Mouse (Mus musculus) spleen, postnatal 14 days (tissue): Measurements from ENCODE around the gene Hdgf.

Experiments
- DNase-seq, 2 experiments: peaks; one replicate each; pipeline ENCODE4 v3.0.0; 2021 to 2022; ENCODE audit warnings: low spot score in 2 of 2

Gene Hdgf

DNA sequence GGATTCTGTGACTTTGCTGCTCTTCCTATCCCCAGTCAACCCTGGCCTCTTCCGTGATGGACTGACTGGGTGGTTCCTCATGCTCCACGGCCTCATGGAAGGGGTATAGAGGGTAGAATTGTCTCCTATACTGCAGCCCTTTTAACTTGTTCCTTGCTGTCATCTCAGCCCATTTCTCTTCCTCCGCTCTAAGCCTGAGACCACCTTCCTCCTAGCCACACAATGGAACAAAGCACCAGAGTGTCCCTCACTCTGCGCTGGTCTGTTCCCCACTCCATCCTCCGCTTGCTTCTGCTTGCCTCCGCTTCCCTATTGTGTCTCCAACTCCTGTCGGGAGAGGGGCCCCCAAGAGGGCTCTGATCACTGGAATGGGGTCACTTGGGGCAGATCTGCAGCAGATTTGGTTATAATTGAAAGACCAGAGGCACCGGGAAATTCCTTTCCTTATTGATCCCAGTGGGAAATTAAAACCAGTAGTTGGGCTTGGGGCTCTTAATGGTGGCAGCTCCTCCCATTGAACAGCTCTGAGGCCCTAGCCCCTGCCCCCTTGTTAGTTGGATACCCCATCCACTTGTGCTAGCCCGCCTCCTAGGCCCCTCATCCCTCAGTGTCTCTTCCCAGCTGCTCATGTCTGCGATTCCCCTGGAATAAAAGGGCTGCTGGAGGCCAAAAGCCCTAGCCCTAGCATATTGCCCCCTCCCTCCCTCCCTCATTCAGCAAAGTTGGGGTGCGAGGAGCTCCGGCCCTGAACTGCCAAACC, 39.8 kb downstream of the Hdgf start:
- no peak for DNase-seq

DNA sequence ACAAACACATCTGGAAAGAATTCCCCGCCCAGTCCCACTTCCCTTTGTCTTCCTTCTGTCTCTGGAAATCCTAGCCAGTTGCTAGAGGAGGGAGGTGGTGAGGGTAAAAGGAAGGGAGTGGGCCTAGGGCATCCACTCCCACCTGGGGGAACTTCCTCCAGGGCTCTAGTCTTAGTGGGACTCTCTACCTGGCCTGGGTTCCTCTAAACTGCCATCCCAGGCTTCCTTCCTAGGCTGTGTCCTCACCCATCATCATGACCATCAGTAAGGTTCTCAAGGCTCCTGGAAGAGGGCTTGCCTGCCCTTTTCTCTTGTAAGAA, 40.4 kb downstream of the Hdgf start:
- no peak for DNase-seq

DNA sequence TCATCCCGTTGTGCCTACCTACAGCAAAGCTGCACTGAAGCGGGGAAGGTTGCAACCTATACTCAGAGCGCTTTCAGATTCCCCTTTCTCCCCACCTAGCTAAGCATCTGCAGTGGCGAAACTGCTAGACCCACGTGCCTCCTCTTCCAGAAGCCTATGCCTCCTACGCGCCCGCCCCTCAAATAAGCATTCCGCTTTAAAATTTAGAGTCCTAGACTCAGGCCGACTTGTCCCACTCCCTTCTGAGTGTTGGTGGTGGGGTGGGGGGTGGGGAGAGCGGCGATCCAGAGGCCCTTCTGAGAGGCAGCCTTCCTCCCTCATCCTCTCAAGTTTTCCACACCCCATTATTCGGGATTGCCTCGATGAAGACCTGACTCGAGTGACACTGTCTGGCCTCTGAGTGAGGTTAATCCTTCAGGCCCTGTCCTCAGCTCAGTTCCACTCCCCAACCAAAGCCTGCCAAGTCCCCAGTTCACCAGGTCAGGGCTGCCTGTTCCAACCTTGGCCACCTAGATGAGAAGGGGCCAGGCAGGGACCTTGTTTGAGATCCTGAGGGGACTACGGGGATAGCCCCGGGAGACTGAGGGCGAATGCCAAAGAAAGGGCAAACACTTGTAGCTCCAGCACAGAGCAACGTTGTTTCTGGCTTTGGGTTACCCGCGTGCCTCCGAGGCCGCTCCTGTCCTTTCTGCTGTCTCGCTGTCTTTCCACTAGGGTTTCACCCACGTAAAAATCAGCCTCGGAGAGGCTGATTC, 41.1 kb downstream of the Hdgf start:
- DNase-seq: no peak

DNA sequence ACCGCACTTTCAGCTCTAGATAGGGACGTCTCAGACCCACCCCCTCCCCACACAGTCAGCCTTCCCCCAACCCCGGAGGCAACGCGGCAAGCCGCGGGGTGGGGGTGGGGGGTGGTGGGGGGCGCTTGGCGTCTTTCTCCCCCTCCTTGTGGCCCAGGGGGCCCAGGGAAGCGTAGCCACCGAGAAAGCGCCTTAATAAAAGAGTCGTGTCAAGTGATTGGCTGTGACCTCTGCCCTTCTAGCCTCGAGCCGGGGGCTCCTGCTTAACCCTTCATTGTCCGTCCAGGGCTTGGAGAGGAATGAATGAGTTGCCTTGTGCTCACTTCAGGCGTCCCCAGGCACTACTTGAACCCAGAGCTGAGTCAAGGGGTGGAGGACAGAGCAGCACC, 41.7 kb downstream of the Hdgf start:
- no peak for DNase-seq

DNA sequence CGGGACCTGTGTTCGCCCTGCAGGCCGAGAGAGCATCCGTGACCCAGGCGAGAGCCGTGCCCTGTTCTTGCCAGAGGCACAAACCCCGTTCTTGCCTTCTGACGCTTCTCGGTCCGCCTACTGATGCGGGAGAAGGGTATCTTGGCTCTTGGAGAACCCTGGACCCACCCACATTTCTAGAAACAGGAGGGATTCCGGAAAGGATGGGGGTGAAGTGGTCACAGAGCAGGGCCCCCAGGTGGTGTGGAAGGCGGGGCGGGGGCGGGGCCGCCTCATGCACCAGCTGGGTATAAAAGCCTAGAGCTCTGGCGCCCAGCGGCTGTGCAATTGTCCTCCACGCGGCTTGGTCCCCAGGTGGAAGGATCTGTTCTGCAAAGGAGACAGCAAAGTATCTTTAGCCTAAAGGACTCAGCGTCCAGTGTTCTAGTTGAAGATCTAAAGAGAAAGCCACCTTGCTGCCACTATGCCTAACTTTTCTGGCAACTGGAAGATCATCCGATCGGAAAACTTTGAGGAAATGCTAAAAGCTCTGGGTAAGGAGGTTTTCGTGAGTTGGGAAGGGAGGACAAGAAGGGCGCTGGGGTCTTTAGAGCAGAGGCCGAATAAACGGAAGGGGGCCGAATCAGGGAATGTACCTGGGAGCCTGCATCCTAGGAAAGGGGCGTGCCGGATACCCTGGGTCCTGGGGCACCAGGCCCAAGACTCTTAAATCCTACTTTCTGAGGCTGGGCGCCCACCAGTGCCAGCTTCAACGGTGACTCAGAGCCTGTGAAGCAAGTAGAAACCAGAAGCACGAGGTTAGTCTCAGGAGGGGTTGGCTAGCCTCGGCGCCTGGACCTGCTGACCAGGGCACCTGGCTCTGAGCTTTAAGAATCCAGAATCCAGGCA, 42.5 kb downstream of the Hdgf start, which contains the start of gene Crabp2:
Gene Crabp2 (plus strand): TSS at position 289 of the 888 bp plus-strand sequence.
- no peak for DNase-seq

DNA sequence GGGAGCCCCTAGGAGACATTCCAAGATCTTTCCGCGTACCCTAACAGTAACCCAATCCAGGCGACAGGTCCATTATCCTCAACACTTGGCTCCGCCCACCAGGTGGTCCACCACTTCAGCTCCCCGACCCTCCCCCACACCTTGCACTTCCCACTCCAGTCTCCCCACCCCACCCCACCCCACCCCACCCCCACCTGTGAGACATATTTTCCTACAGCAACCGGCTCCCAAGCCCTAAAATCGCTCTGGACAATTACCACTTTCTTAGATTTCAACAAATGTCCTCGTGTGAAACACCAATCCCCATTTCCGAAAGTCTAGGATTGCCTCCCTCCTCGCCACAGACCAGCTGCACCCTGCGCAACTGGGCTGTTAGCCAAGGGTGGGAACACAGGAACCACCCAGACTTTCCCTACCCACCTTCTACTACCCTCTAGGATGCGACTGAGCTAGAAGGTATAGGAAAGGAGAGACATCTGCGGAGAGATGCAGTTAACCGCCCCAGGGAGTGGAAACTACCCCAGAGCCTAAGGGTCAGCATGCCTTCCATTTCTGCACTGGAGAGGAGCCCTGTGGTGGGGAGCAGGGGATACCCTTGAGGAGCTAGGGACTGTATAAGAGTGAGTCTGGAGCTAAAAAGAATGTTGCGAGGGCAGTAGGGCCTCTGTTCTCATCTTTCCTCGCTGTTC, 43.3 kb downstream of the Hdgf start:
- DNase-seq: no peak

DNA sequence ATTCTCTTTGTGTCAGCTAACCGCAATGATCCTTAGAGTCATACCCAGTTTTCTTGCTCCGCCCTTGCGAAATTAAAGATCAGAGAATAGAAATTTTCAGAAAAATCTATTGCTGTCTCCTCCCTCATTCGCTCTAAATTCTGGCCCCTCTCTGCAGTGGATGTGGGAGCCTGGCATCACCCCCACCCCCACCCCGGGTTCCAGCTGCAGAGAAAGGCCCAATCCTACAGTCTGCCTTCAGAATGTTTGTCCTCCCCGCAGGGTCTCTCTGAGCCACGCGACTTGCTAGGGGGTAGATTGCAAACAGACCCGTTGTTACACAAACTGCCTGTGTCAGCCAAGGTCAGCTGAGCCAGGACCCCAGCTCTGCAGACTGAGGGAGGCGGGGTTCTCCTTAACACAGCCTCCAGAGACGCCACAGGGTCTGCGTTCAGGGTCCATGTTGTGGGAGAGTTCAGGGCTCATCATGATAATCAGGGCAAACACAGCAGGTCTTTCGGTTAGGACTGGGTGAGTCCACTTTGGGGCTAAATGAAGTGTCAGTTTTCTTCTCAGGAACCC, 43.9 kb downstream of the Hdgf start:
- DNase-seq: no peak

DNA sequence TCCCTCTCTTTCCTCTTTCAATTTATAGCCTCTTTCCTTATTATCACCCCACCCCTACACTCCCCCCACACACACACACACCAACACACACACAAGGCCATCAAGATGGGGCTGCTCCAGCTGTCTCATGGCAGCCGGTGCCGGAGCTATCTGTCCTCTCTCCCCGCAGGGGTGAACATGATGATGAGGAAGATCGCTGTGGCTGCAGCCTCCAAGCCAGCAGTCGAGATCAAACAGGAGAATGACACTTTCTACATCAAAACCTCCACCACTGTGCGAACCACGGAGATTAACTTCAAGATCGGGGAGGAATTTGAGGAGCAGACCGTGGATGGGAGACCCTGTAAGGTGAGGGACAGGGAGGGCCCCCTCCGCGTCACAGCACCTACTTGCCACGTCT, 45.8 kb downstream of the Hdgf start:
- DNase-seq: no peak

DNA sequence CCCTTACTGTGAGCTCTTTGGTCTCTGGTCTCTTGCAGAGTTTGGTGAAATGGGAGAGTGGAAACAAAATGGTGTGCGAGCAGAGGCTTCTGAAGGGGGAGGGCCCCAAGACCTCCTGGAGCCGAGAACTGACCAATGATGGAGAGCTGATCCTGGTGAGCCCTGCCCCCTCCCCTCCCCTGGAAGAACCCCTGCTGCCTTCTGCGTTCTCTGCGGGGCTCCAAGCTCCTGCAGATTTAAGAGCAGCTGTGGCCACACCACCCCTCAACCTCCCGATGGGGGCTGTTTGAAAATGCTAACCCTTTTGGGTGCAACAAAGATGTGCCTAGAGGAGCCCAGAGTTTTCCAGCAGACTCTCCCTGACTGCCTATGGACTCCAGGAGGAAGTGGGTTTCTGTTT, 46.3 kb downstream of the Hdgf start:
- DNase-seq: no peak

DNA sequence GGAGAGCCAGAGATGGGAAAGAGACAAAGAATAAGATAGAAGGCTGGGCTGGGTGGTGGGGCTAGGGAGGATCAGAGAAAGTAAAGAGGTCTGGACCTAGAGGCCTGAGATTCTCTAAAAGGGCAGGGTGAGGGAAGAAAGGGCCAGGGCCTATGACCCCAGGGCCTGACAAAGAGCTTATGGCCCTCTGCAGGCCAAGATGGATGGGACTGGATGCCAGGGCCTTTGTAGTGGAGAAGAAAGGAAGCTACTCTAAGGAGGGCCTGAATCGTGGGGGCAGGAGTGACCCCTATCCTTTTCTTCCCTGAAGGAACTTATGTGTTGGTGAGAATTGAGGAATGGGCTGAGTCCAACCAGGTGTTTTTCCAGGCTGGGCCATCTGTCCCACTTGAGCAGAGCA, 51.9 kb downstream of the Hdgf start:
- no peak for DNase-seq

DNA sequence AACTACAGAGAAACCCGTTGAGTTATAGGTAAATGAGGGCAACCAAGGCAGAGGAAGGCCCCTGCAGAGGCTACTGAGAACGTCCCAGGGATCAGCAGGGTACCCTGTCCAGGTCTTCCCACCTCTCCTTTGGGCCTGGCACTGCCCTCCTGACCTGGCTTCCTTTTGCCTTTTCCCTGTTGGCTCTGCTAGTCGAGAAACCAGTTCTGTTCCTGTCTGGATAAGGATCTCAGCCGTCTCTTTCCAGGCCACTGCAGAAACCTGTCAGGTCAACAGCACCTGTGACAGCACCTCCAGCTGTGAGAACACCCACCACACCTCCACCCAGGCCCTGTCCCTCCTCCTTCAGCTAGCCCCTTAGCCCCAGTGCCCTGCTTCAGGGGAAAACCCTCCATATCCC, 52.4 kb downstream of the Hdgf start:
- DNase-seq: no peak

DNA sequence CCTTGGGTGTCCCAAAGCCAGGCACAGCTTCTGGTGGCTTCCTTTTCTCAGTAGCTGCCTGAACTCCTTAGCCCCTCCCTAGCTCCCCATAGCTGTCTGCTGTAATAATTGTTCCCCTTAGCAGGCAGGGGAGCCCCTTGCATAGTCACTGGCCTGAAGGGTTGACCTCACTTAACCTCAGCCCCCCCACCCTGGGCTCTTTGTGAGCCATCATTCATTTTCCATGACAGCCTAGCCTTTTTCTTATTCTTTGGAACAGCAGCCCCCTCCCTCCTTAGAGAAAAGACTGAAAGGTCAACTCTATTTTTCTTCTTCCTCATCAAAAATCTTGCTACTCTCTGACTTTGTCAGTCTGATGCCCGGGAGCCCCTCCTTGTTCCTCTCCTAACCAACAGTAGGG, 52.8 kb downstream of the Hdgf start:
- DNase-seq: no peak

DNA sequence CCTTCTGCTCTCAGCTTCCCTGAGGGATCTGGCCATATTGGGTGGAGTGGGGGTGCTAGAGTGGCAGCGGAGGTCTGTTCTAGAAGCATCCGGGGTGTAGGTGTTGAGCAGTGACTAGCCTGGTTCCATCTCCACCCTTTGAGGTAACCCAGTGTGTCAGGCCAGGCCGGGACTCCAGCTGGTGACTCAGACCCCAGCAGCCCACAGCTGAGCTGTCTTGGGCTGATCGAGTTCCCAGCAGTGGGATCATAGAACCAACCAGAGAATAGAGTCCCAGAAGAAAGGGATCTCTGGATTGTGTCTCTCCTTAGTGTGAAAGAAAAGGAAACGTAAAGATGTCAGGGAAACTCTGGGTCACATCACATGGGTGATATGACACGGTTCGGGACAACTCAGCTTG, 53.2 kb downstream of the Hdgf start:
- no peak for DNase-seq

DNA sequence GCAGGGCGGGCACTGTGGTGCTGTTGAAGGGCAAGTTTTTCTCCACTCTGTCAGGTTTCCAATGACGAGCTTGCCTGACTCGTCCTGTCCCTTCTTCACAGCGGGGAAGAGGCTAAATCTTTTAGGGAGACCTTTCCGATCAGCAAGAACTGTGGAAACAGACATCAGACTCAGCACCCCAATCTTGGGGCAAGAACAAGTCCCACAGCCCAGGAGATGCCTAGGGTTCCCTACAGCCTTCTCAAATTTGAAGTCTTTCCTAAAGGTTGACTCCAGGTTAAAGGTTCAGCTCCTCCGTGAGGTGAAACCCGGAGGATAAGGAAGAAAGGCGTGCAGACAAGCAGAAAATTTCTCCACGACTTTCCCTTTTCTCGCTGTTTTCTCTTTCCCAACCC, 54.1 kb downstream of the Hdgf start:
- DNase-seq: no peak

DNA sequence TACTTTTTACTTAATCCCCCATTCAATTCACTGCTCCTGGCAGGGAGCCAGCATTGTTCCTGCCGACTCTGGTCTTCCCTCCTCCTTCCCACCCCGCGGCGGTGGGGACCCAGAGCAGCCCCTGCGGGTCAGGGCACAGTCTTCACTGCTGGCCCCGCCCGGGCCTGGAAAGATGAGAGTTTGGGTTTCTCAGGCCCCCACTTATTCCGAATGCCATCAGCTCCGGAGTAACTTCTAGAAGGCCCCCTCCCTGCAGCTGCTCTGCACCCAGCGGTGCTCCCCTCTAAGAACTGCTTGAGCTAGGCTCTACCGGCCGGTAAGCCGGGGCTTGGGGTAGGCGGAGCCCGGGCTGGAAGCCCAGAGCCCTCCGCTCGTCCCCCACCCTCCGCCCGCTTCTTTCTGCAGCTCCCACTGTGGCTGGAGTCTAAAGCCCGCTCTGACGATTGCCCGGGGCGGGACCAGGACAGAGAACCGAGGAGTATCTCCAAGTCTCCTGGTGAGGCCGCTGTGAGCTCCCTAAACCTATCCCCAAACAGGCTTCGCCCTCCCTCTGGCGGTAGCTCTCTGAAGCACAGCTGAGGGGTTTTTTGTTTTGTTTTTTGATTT, 54.6 kb downstream of the Hdgf start:
- peak; percentile 21 to 41 for DNase-seq
